Comparison of ENCODE assay signal across 14 mouse cellular contexts in genomic region chr8:10420551-10420950, GRCm38 (mm10).
"Had no signal": no experiment of that assay in that cellular context is flagged by ENCODE, and none has a peak within 500 bp of the region (broad histone marks: within the 10 kb centered on the region; RNA-seq: fewer than 3 reads in every experiment).

No protein-coding gene starts in this region.

- H3K27me3 ChIP-seq: liver, embryonic 12.5 days; lung, embryonic 15.5 days; neural tube, embryonic 13.5 days had no signal

- H3K36me3 ChIP-seq: limb, embryonic 10.5 days; liver, embryonic 12.5 days; lung, embryonic 15.5 days; neural tube, embryonic 13.5 days had no signal

- H3K9ac ChIP-seq: liver, embryonic 12.5 days; lung, embryonic 15.5 days; neural tube, embryonic 13.5 days had no signal

- H3K4me2 ChIP-seq: liver, embryonic 12.5 days; lung, embryonic 15.5 days; neural tube, embryonic 13.5 days had no signal

- H3K4me3 ChIP-seq: limb, embryonic 10.5 days; liver, embryonic 12.5 days; lung, embryonic 15.5 days; midbrain, embryonic 10.5 days; neural tube, embryonic 13.5 days had no signal

- ATAC-seq: liver, embryonic 12.5 days; midbrain, embryonic 16.5 days had no signal

- H3K9me3 ChIP-seq: limb, embryonic 10.5 days; liver, embryonic 12.5 days; lung, embryonic 15.5 days; midbrain, embryonic 10.5 days; neural tube, embryonic 13.5 days had no signal

- DNase-seq: kidney, adult 11 months; kidney, postnatal 36 days; layer of hippocampus, adult 9-11 months; retina, postnatal 1 day; right cerebral cortex, postnatal 4 days; spleen, adult 18-20 months; thymus, adult 2 months; thymus, postnatal 25 days had no signal

- H3K27ac ChIP-seq: limb, embryonic 10.5 days; liver, embryonic 12.5 days; lung, embryonic 15.5 days; midbrain, embryonic 10.5 days; neural tube, embryonic 13.5 days had no signal

- H3K4me1 ChIP-seq: limb, embryonic 10.5 days; liver, embryonic 12.5 days; lung, embryonic 15.5 days had no signal
